Mouse (Mus musculus) lung, postnatal 0 days (tissue): Measurements from ENCODE around the gene Eno2. TPM values are rescaled to one million over a fixed set of nuclear protein-coding genes. Genes with fewer than 3 reads are reported as not detected.

ENCODE experiments used
- ATAC-seq: fragments of 200-750 bp; cut with Nextera tagmentation; 2 replicates; pipeline ENCODE4 v1.8.0; 2017; ENCODE audit warnings: moderate library complexity
- DNase-seq: peaks from one replicate; pipeline ENCODE4 v3.0.0-alpha.2; 2016; ENCODE audit warnings: low spot score
- H3K27ac ChIP-seq: fragments of 300-500 bp; sonication (generic); 2 replicates; pipeline ENCODE4 v1.5.1; 2014; ENCODE audit warnings: antibody characterized with exemption, mild to moderate bottlenecking, low read length, mixed read lengths
- H3K27me3 ChIP-seq: fragments of 300-500 bp; sonication (generic); replicated peaks from 2 replicates; pipeline ENCODE4 v1.6.1; 2014; ENCODE audit warnings: low read length, mixed read lengths; ENCODE audit not compliant: insufficient read depth
- H3K36me3 ChIP-seq: fragments of 300-500 bp; sonication (generic); 2 replicates; pipeline ENCODE4 v1.6.1; 2014; ENCODE audit warnings: low read length, mixed read lengths; ENCODE audit not compliant: insufficient read depth
- H3K4me1 ChIP-seq: fragments of 300-500 bp; sonication (generic); 2 replicates; pipeline ENCODE4 v1.6.1; 2014; ENCODE audit warnings: antibody characterized with exemption, low read depth, low read length, mixed read lengths; ENCODE audit not compliant: insufficient read depth
- H3K4me2 ChIP-seq: fragments of 300-500 bp; sonication (generic); replicated peaks from 2 replicates; pipeline ENCODE4 v1.6.1; 2014; ENCODE audit warnings: low read depth, mild to moderate bottlenecking, low read length, moderate library complexity, mixed read lengths
- H3K4me3 ChIP-seq: fragments of 300-500 bp; sonication (generic); 2 replicates; pipeline ENCODE4 v1.5.1; 2014; ENCODE audit warnings: low read depth, low read length
- H3K9ac ChIP-seq: fragments of 300-500 bp; sonication (generic); replicated peaks from 2 replicates; pipeline ENCODE4 v1.6.1; 2014; ENCODE audit warnings: low read depth, mild to moderate bottlenecking
- H3K9me3 ChIP-seq: fragments of 300-500 bp; sonication (generic); 2 replicates; pipeline ENCODE4 v1.6.1; 2016; ENCODE audit warnings: low read length, mixed read lengths
- CTCF ChIP-seq: IDR thresholded peaks from 2 replicates; pipeline ENCODE4 v1.5.1; 2016; ENCODE audit warnings: antibody characterized with exemption, mild to moderate bottlenecking
- EP300 ChIP-seq: IDR thresholded peaks from 2 replicates; pipeline ENCODE4 v1.6.1; 2016; ENCODE audit warnings: antibody characterized with exemption, mild to moderate bottlenecking, control low read depth
- WGBS: fragments of 180-500 bp; shearing (Covaris S2); extraction: QIAGEN DNeasy Blood & Tissue Kit; methylation state at CpG from one replicate; pipeline ENCODE4 v1.1.7; 2014; 5-methylcytosine and 5-hydroxymethylcytosine counted together
- polyA plus RNA-seq: library from polyadenylated mRNA; unstranded; fragments of >200 nt; fragmentation: Nextera tagmentation; extraction: Ambion mirVana; gene quantifications from 2 replicates; pipeline ENCODE4 v1.2.1, GENCODE M21; 2015

Gene Eno2
- polyA plus RNA-seq, 1 experiment from 2014 or later, result 1.5 TPM

GRCm38 (mm10) chr6:124809775-124810538 lies 40.5 kb upstream of the Eno2 start:
- peaks cover 16% of the 10 kb centered on the region for H3K4me1 ChIP-seq
- H3K27ac ChIP-seq, result no peak overlapping the region
- no peaks in the 10 kb centered on the region for H3K9me3 ChIP-seq
- H3K9ac ChIP-seq, result peak overlapping the region; percentile 76
- 39% methylated on average over 14 of the region's 14 CpGs for WGBS
- no peak for TF ChIP-seq CTCF
- no peak for TF ChIP-seq EP300
- H3K36me3 ChIP-seq, result no peaks in the 10 kb centered on the region
- no peaks in the 10 kb centered on the region for H3K27me3 ChIP-seq
- DNase-seq (no peak), ATAC-seq (no peak)
- peak overlapping the region; percentile 97 for H3K4me2 ChIP-seq
- peak overlapping the region; percentile 77 for H3K4me3 ChIP-seq

- Histone ChIP-seq H3K4me2 (peak overlapping the region; percentile 97), H3K9me3 (no peaks in the 10 kb centered on the region), H3K4me1 (peaks cover 16% of the 10 kb centered on the region), H3K4me3 (peak overlapping the region; percentile 77), H3K27me3 (no peaks in the 10 kb centered on the region), H3K9ac (peak overlapping the region; percentile 76), H3K27ac (peak overlapping the region; percentile 97), H3K36me3 (no peaks in the 10 kb centered on the region)
- ATAC-seq, result peak; percentile 29
- under 1% methylated on average over 35 of the region's 35 CpGs for whole genome bisulfite sequencing
- peak; percentile 93 for TF ChIP-seq CTCF
- no peak for TF ChIP-seq EP300
- peak; percentile 92 for DNase-seq
Measured at GRCm38 (mm10) chr6:124809052-124809774, 39.7 kb upstream of the Eno2 start.

- peaks cover 16% of the 10 kb centered on the region for H3K4me1 ChIP-seq
- peak within 1 kb of the TSS; percentile 77 for H3K4me3 ChIP-seq
- peak within 1 kb of the TSS; percentile 97 for H3K4me2 ChIP-seq
- TF ChIP-seq EP300 (no peak; the same call in 1 of the 2 replicates), CTCF (no peak)
- WGBS, result 3% methylated on average over 29 of the region's 29 CpGs
- peak within 1 kb of the TSS; percentile 97 for H3K27ac ChIP-seq
- peak; percentile 72 for ATAC-seq
- no peaks in the 10 kb centered on the region for H3K27me3 ChIP-seq
- H3K9ac ChIP-seq, result peak within 1 kb of the TSS; percentile 76
- DNase-seq, result peak; percentile 94
- H3K36me3 ChIP-seq, result no peaks in the 10 kb centered on the region
- no peaks in the 10 kb centered on the region for H3K9me3 ChIP-seq
Measured at GRCm38 (mm10) chr6:124808358-124809012, 39.0 kb upstream of the Eno2 start, which contains the start of gene Spsb2. Gene Spsb2 (plus strand): TSS chr6:124808661.

- Histone ChIP-seq H3K4me3 (peak overlapping the region; percentile 77; the same call in 1 of the 2 replicates), H3K4me2 (peak overlapping the region; percentile 97), H3K27ac (peak overlapping the region; percentile 97), H3K9ac (no peak overlapping the region), H3K36me3 (no peaks in the 10 kb centered on the region), H3K4me1 (peaks cover 15% of the 10 kb centered on the region), H3K9me3 (no peaks in the 10 kb centered on the region), H3K27me3 (no peaks in the 10 kb centered on the region)
- WGBS, result 45% methylated on average over 6 of the region's 6 CpGs
- no peak for ATAC-seq
- no peak for TF ChIP-seq CTCF
- TF ChIP-seq EP300, result no peak
- DNase-seq, result peak; percentile 46
Measured at GRCm38 (mm10) chr6:124807986-124808357, 38.5 kb upstream of the Eno2 start.

- no peaks in the 10 kb centered on the region for H3K9me3 ChIP-seq
- ATAC-seq (no peak), DNase-seq (no peak)
- 75% methylated on average over 4 of the region's 4 CpGs for WGBS
- H3K36me3 ChIP-seq, result no peaks in the 10 kb centered on the region
- TF ChIP-seq EP300 (no peak), CTCF (no peak)
- no peak overlapping the region for H3K4me3 ChIP-seq
- H3K4me1 ChIP-seq, result peaks cover 11% of the 10 kb centered on the region
- no peak overlapping the region for H3K9ac ChIP-seq
- no peaks in the 10 kb centered on the region for H3K27me3 ChIP-seq
- no peak overlapping the region for H3K4me2 ChIP-seq
- no peak overlapping the region for H3K27ac ChIP-seq
Measured at GRCm38 (mm10) chr6:124807366-124807765, 37.9 kb upstream of the Eno2 start.
